Mouse (Mus musculus): Measurements from ENCODE around the gene Clybl.

DNA sequence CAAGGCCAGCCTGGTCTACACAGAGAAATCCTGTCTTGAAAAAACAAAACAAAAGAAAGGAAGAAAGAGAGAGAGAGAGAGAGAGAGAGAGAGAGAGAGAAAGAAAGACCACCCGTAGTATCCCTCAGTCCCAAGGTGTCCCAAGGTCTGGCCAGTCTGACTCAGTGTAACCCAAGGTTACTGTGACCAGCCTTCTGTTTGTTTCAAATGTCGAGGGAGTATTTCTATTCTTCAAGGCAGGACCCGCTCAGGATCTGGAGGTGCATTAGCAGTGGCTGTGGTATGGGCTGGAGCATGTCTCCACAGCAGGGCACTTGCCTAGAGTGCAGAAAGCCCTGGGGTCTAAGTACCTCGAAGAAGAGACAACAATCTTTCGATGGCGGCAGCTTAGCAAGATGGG, 15.3 kb downstream of the Clybl start:
- TF ChIP-seq USF2 (IDR thresholded peaks at IDR 0.05; ENCODE audit: borderline replicate concordance in 1 of 2, insufficient read depth in 1 of 2, low read depth in 1 of 2, low read length in 2 of 2) (no peak), USF1 (IDR thresholded peaks at IDR 0.05; ENCODE audit: low read depth, low read length) (no peak), ZNF384 (IDR thresholded peaks at IDR 0.05; ENCODE audit: low read depth, low read length) (no peak), CHD1 (IDR thresholded peaks at IDR 0.05; ENCODE audit: low read depth, low read length) (no peak), CTCF (IDR thresholded peaks at IDR 0.05 in 2 of 3, conservative IDR thresholded peaks at IDR 0.05 in 1 of 3; ENCODE audit: control insufficient read depth in 1 of 3, insufficient read depth in 1 of 3, low read depth in 2 of 3, low read length in 3 of 3, poor library complexity in 1 of 3, severe bottlenecking in 1 of 3) (no peak), POLR2A (IDR thresholded peaks at IDR 0.05; ENCODE audit: control insufficient read depth in 1 of 2, insufficient read depth in 1 of 2, low read depth in 1 of 2, low read length in 2 of 2, poor library complexity in 1 of 2) (no peak), TAL1 (IDR thresholded peaks at IDR 0.05; ENCODE audit: low read length) (no peak), SMC3 (IDR thresholded peaks at IDR 0.05; ENCODE audit: low read depth, low read length) (no peak), ETS1 (IDR thresholded peaks at IDR 0.05; ENCODE audit: low read depth, low read length) (no peak), MAZ (IDR thresholded peaks at IDR 0.05; ENCODE audit: low read depth, low read length) (no peak)
